Mouse (Mus musculus) cerebellum, adult 18-20 months (tissue): ENCODE measurements at regions not wholly inside any gene's neighbourhood (a gene's known extent, or its start where the extent isn't known, plus 50 kb on each side); places are given as distances from the start of the nearest gene placed in this dataset.

ENCODE experiments used
- DNase-seq, 2 experiments: peaks; one replicate each; pipeline ENCODE4 v3.0.0; 2021

GRCm38 (mm10) chr3:60138319-60138718, 56.6 kb downstream of the Sucnr1 start:
- no peak for DNase-seq

DNA sequence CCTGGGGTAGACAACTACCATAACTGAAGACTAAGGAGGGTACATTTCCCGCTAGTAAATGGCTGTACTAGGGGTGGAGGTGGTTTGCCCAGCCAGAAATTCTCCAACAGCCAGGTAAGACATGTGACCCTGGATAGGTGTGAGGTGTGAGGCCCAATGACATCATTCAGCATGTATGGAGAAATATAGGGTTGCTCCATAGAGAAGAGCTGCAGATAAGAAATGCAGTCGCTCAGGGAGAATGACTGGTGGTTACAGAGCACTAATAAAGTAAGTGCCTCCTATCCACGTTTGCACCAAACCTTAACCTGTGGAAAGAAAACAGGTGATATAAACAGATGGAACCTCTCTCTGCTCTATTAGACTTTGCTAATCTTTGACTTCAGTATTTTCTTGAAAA, 78.2 kb downstream of the Sucnr1 start:
- no peak for DNase-seq

DNA sequence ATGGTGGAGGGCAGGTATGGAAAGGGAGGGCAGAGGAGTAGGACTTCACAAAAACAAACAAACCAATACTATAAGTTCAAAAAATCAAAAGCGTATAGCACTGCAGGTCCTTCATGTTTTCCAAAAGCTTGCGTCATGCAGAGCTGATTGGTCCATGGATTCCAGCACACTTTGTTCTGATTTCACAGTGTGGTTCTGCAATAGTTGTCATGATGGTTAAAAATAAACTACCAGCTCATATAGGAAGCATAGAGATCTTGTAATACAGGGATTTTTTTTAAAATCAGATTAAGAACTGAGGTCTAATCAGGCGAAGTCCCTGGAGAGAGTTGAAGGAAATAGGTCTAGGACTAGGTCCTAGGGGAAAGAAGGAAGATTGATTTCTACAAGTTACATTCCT, 86.0 kb downstream of the Sucnr1 start:
- DNase-seq: no peak

GRCm38 (mm10) chr3:60168135-60168926, 86.7 kb downstream of the Sucnr1 start:
- DNase-seq: no peak

DNA sequence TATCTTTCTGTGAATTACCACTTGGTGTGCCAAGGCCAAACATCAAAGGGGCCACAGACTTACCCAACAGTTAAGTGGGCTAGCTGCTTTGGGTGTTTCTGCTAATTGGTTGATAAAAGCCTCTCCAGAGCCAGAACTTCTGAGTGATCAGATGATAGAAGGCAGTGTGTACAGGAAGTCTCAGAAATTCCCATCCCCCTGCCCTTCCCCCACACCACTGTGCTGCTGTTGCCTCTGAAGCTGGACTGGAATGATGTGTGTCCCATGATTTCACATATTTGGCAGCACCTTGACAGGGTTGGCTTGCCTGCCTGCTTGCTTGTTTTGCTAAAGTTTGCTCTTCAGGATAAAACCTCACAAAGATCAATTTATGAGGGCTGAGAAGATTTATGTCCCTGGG, 87.9 kb downstream of the Sucnr1 start:
- DNase-seq: no peak

DNA sequence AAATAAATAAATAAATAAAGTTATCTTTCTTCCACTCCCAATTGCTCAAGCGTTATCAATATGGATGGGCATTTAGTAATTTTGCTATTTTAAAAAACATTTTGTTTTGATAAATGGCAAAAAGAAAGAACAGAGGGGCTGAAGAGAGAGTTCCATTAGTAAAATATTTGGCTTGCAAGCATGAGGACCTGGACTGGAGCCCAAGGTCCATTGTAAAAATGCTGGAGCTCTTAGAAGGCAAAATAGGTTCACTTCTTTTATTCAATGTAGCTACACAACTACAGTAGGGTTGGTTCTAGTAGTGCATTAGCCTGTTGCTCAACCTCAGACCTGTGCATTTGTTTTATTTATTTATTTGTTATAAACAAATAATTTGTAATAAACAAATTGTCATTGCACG, 102.8 kb downstream of the Sucnr1 start:
- no peak for DNase-seq

DNA sequence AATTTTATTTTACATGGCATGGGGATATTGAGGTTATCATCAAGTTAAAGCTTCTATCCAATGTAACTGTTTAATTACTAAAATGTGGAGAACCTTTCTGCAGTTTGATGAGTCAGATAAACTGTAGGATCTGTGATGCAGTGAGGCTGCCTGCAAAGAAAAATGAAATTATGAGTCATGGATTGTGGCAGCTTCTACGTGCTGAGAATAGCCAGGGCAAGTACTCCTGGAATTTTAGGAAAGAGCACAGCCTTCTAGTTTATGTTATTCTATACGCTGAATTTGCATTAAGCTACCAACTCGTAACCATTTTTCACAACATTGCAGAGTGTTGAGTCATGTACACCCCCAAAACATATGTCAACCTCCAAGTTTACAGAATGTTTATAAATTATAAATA, 114.4 kb downstream of the Sucnr1 start:
- DNase-seq: no peak

GRCm38 (mm10) chr3:60207936-60208335, 126.3 kb downstream of the Sucnr1 start:
- no peak for DNase-seq

DNA sequence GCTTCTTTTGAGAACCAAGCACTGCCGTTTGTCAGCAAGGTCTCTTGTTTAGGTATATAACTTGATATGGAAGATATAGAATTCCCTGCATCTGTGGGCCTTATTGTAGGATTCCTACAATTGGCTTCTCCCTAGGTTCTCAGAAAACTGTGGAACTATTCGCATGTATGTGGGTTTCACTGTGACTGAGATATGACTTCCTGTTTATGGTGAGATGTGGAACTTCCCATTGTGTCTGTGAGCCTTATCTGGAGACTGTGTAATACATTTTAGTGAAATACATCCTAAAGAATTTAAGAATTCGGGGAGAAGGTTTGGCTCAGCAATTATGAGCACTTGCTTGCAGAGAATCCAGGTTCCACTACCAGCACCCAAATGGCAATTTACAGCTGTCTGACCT, 137.3 kb downstream of the Sucnr1 start:
- no peak for DNase-seq

DNA sequence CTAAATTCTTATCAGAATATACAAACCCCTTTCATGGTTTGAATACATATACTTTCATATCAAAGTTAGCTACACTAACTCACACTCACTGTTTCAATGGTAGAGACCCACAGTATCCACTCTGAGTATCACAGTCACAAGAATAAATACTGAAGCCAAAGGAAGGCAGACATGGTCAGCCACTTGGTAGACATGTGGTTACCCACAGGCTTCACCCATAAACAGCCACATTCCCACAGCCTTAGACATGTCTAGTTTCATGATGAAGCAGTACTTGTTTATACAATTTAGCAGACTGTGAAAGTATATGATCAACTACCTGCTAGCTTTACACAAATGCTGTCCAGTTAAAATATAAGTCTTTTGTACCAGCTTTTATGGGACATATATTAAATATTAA, 159.0 kb downstream of the Sucnr1 start:
- no peak for DNase-seq

GRCm38 (mm10) chr3:60266666-60267415, 185.2 kb downstream of the Sucnr1 start:
- no peak for DNase-seq

DNA sequence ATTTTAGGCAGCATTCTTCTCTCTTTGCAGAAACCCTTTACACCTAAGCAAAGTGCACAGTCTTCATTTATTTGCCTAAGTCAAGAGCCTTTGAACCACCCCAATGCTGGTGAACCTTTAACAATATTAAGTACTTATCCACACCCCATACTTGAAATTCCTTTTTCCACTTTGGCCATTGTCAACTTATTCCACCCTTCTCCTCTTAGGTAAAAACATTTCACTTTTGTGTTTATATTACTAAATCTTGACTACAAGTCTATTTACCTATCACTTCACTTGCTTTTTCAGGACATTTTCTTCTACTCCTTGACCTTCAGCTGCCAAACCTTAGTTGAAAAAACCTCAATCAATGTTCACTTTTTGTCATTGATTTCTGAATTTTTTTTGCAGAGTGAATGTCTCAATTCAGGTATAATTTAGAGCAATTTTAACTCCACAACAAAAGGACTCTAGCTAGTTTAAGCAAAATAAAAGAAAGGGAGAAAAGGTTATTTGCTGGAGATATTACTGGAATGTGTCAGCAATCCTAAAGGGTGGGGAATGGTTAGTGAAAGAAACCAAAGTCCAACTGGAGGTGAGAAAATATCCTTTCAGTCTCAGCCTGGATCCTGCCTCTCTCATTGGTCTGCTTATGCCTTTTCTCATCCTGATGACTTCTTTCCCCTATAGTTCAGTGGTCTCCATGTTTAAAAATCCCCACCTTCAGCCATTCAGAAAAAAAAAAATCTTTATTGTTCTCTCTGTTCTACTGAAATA, 185.9 kb downstream of the Sucnr1 start:
- no peak for DNase-seq

- DNase-seq: no peak
Measured at GRCm38 (mm10) chr3:60270463-60270862, 188.8 kb downstream of the Sucnr1 start.

- no peak for DNase-seq
Measured at GRCm38 (mm10) chr3:60273744-60274143, 192.1 kb downstream of the Sucnr1 start.

DNA sequence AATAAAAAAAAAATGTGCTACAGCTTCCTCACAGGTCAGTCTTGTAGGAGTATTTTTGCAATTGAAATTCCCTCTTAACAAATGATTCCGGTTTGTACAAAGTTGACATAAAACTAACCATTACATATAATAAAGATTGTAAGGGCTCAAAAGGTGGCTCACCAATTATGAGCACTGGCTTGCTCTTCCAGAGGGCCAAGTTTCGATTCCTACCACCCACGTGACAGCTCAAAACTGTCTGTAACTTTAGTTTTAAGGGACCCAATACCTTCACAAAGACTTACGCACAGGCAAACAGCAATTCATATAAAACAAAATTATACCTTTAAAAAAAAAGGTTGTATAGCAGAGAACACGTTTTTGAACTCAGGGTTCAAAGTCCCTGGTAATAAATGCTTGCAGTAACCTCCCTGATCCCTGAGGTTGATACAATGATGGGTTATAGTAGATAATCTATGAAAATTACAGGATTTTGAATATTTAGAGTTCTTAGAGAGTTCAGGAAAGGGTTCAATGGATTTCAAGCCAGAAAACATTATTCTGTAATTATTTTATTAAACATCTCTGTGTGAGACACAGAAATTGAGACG, 193.7 kb downstream of the Sucnr1 start:
- DNase-seq: no peak

- no peak for DNase-seq
Measured at GRCm38 (mm10) chr3:60277791-60278190, 194.8 kb upstream of the Mbnl1 start.

GRCm38 (mm10) chr3:60281229-60281628, 191.4 kb upstream of the Mbnl1 start:
- DNase-seq: no peak

GRCm38 (mm10) chr3:60281959-60282495, 190.6 kb upstream of the Mbnl1 start:
- no peak for DNase-seq

DNA sequence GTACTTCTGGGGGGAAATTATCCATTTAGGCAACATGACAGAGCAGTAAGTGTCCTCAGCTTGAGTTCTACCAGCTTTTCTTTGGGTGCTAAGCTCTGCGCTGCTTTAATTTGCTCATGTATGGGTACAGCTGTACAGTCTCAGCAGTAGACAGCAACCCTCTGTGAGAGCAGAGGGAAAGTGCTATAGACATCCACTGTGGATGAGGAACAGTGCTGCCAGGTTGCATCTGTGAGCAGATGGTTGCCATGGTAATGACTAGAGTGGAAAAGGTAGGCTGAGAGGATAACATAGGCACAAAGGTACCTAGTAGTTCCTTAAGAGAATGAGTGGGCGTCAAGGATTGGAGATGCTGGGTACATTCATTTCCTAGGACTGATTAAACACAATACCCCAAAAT, 180.5 kb upstream of the Mbnl1 start:
- DNase-seq: no peak

- DNase-seq: no peak
Measured at GRCm38 (mm10) chr3:60292940-60293339, 179.7 kb upstream of the Mbnl1 start.

DNA sequence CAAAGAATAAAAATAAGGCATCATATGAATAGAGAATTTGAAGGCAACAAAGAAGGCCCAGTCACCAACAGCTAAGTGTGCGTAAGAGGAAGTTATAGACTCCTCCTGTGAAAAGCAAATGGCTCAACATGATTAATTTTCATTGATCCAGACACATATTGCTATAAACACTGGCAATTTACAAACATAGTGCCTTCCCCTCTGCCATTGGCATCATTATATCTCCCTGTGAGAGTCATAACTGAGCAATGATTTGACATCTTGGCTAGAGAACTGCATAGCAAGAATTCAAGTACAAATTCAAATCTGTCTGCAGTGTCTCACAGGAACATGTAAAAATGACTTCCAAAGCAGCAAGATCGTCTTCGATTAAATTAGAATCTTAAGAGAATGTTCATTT, 167.2 kb upstream of the Mbnl1 start:
- no peak for DNase-seq

- DNase-seq: no peak
Measured at GRCm38 (mm10) chr3:60310402-60310801, 162.2 kb upstream of the Mbnl1 start.

DNA sequence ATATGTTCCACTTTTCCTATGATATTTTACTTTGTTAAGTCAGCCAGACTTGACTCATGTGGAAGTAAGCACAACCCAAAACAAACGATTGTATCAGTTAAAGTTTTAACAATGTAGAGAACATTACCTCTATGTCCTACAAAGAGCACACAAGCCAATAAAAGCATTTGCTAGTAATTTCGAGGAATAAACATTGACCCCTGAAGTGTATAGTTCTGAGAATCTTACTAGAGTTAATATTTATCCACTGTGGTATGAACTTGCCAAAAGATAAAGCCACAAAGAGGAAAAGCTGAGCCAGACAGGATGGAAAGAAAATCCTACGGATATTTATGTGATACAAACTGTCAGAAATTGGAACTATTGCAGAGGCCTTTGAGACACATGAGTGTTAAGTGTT, 161.5 kb upstream of the Mbnl1 start:
- no peak for DNase-seq
